Mouse (Mus musculus): ENCODE results near the gene Dst. TPM values are rescaled to one million over a fixed set of nuclear protein-coding genes. Genes with fewer than 3 reads are reported as not detected.
A peak's percentile ranks its signal among the peaks of the same experiment; 100 is the strongest.

Gene Dst
- polyA plus RNA-seq, 1 experiment from 2014 or later = 44.3 TPM

- ATAC-seq (ENCODE audit: low FRiP score, low TSS enrichment) = no peak
- no peak overlapping the region for H3K27ac ChIP-seq (ENCODE audit: low read depth, low read length)
- no peaks in the 10 kb centered on the region for H3K9me3 ChIP-seq (ENCODE audit: control insufficient read depth, low read length)
- H3K4me2 ChIP-seq (replicated peaks; ENCODE audit: low read depth, low read length) = no peak overlapping the region
- peaks cover 6% of the 10 kb centered on the region for H3K4me1 ChIP-seq (ENCODE audit: control insufficient read depth, insufficient read depth, low read length)
- no peak overlapping the region for H3K4me3 ChIP-seq (ENCODE audit: low read length)
- 61% methylated on average over 3 of the region's 3 CpGs for WGBS
- H3K9ac ChIP-seq (ENCODE audit: low read depth, low read length) = no peak overlapping the region
- no peaks in the 10 kb centered on the region for H3K27me3 ChIP-seq (ENCODE audit: control insufficient read depth, insufficient read depth, low read length)
- H3K36me3 ChIP-seq (ENCODE audit: control insufficient read depth, insufficient read depth, low read length) = no peaks in the 10 kb centered on the region
Observed at GRCm38 (mm10) chr1:34044675-34045074, 136.7 kb downstream of the Dst start.

- ATAC-seq (ENCODE audit: low FRiP score, low TSS enrichment) = no peak
- Histone ChIP-seq H3K4me1 (ENCODE audit: control insufficient read depth, insufficient read depth, low read length) (no peaks in the 10 kb centered on the region), H3K27ac (ENCODE audit: low read depth, low read length) (no peak overlapping the region), H3K4me2 (replicated peaks; ENCODE audit: low read depth, low read length) (no peak overlapping the region), H3K9ac (ENCODE audit: low read depth, low read length) (no peak overlapping the region), H3K9me3 (ENCODE audit: control insufficient read depth, low read length) (no peaks in the 10 kb centered on the region), H3K36me3 (ENCODE audit: control insufficient read depth, insufficient read depth, low read length) (no peaks in the 10 kb centered on the region), H3K27me3 (ENCODE audit: control insufficient read depth, insufficient read depth, low read length) (no peaks in the 10 kb centered on the region), H3K4me3 (ENCODE audit: low read length) (no peak overlapping the region)
- WGBS = 89% methylated on average over 3 of the region's 3 CpGs
Observed at GRCm38 (mm10) chr1:34047285-34047684, 139.3 kb downstream of the Dst start.

- Histone ChIP-seq H3K36me3 (ENCODE audit: control insufficient read depth, insufficient read depth, low read length) (no peaks in the 10 kb centered on the region), H3K9ac (ENCODE audit: low read depth, low read length) (no peak overlapping the region), H3K4me1 (ENCODE audit: control insufficient read depth, insufficient read depth, low read length) (peaks cover 6% of the 10 kb centered on the region; the same call in 1 of the 2 replicates), H3K27me3 (ENCODE audit: control insufficient read depth, insufficient read depth, low read length) (no peaks in the 10 kb centered on the region), H3K9me3 (ENCODE audit: control insufficient read depth, low read length) (no peaks in the 10 kb centered on the region), H3K4me2 (replicated peaks; ENCODE audit: low read depth, low read length) (no peak overlapping the region), H3K27ac (ENCODE audit: low read depth, low read length) (no peak overlapping the region), H3K4me3 (ENCODE audit: low read length) (no peak overlapping the region)
- ATAC-seq (ENCODE audit: low FRiP score, low TSS enrichment) = peak; percentile 78
- WGBS = 49% methylated on average over 3 of the region's 3 CpGs
Observed at GRCm38 (mm10) chr1:34051251-34051650, 143.2 kb downstream of the Dst start.

- no peak overlapping the region for H3K9ac ChIP-seq (ENCODE audit: low read depth, low read length)
- H3K27me3 ChIP-seq (ENCODE audit: control insufficient read depth, insufficient read depth, low read length) = no peaks in the 10 kb centered on the region
- H3K27ac ChIP-seq (ENCODE audit: low read depth, low read length) = no peak overlapping the region
- peaks cover 6% of the 10 kb centered on the region; the same call in 1 of the 2 replicates for H3K4me1 ChIP-seq (ENCODE audit: control insufficient read depth, insufficient read depth, low read length)
- no peaks in the 10 kb centered on the region for H3K36me3 ChIP-seq (ENCODE audit: control insufficient read depth, insufficient read depth, low read length)
- no peak overlapping the region for H3K4me2 ChIP-seq (replicated peaks; ENCODE audit: low read depth, low read length)
- ATAC-seq (ENCODE audit: low FRiP score, low TSS enrichment) = no peak
- no peak overlapping the region for H3K4me3 ChIP-seq (ENCODE audit: low read length)
- 55% methylated on average over 5 of the region's 5 CpGs for WGBS
- no peaks in the 10 kb centered on the region for H3K9me3 ChIP-seq (ENCODE audit: control insufficient read depth, low read length)
Observed at GRCm38 (mm10) chr1:34052422-34052821, 144.4 kb downstream of the Dst start.

- 90% methylated on average over 10 of the region's 10 CpGs for whole genome bisulfite sequencing
- ATAC-seq (ENCODE audit: low FRiP score, low TSS enrichment) = no peak
- Histone ChIP-seq H3K4me3 (ENCODE audit: low read length) (no peak overlapping the region), H3K36me3 (ENCODE audit: control insufficient read depth, insufficient read depth, low read length) (no peaks in the 10 kb centered on the region), H3K9ac (ENCODE audit: low read depth, low read length) (no peak overlapping the region), H3K27me3 (ENCODE audit: control insufficient read depth, insufficient read depth, low read length) (no peaks in the 10 kb centered on the region), H3K4me1 (ENCODE audit: control insufficient read depth, insufficient read depth, low read length) (peaks cover 6% of the 10 kb centered on the region; the same call in 1 of the 2 replicates), H3K4me2 (replicated peaks; ENCODE audit: low read depth, low read length) (no peak overlapping the region), H3K9me3 (ENCODE audit: control insufficient read depth, low read length) (no peaks in the 10 kb centered on the region), H3K27ac (ENCODE audit: low read depth, low read length) (no peak overlapping the region)
Observed at GRCm38 (mm10) chr1:34054970-34055369, 146.9 kb downstream of the Dst start.

- no peaks in the 10 kb centered on the region for H3K9me3 ChIP-seq (ENCODE audit: control insufficient read depth, low read length)
- no peak overlapping the region for H3K9ac ChIP-seq (ENCODE audit: low read depth, low read length)
- no peak overlapping the region for H3K4me3 ChIP-seq (ENCODE audit: low read length)
- peaks cover 14% of the 10 kb centered on the region; the same call in 1 of the 2 replicates for H3K4me1 ChIP-seq (ENCODE audit: control insufficient read depth, insufficient read depth, low read length)
- WGBS = 91% methylated on average over 14 of the region's 14 CpGs
- H3K27ac ChIP-seq (ENCODE audit: low read depth, low read length) = no peak overlapping the region
- no peak for ATAC-seq (ENCODE audit: low FRiP score, low TSS enrichment)
- H3K36me3 ChIP-seq (ENCODE audit: control insufficient read depth, insufficient read depth, low read length) = no peaks in the 10 kb centered on the region
- H3K27me3 ChIP-seq (ENCODE audit: control insufficient read depth, insufficient read depth, low read length) = no peaks in the 10 kb centered on the region
- no peak overlapping the region for H3K4me2 ChIP-seq (replicated peaks; ENCODE audit: low read depth, low read length)
Observed at GRCm38 (mm10) chr1:34056658-34057057, 148.6 kb downstream of the Dst start.

GRCm38 (mm10) chr1:34059231-34059630 is 151.2 kb downstream of the Dst start:
- WGBS = 93% methylated on average over 12 of the region's 12 CpGs
- Histone ChIP-seq H3K4me1 (ENCODE audit: control insufficient read depth, insufficient read depth, low read length) (peaks cover 8% of the 10 kb centered on the region; the same call in 1 of the 2 replicates), H3K4me3 (ENCODE audit: low read length) (no peak overlapping the region), H3K27me3 (ENCODE audit: control insufficient read depth, insufficient read depth, low read length) (no peaks in the 10 kb centered on the region), H3K4me2 (replicated peaks; ENCODE audit: low read depth, low read length) (no peak overlapping the region), H3K9me3 (ENCODE audit: control insufficient read depth, low read length) (no peaks in the 10 kb centered on the region), H3K36me3 (ENCODE audit: control insufficient read depth, insufficient read depth, low read length) (no peaks in the 10 kb centered on the region), H3K9ac (ENCODE audit: low read depth, low read length) (no peak overlapping the region), H3K27ac (ENCODE audit: low read depth, low read length) (no peak overlapping the region)
- no peak for ATAC-seq (ENCODE audit: low FRiP score, low TSS enrichment)

- no peaks in the 10 kb centered on the region for H3K27me3 ChIP-seq (ENCODE audit: control insufficient read depth, insufficient read depth, low read length)
- H3K4me3 ChIP-seq (ENCODE audit: low read length) = no peak overlapping the region
- ATAC-seq (ENCODE audit: low FRiP score, low TSS enrichment) = peak; percentile 45; the same call in 1 of the 2 replicates
- WGBS = 12% methylated on average over 6 of the region's 6 CpGs
- no peak overlapping the region for H3K9ac ChIP-seq (ENCODE audit: low read depth, low read length)
- peaks cover 8% of the 10 kb centered on the region; the same call in 1 of the 2 replicates for H3K4me1 ChIP-seq (ENCODE audit: control insufficient read depth, insufficient read depth, low read length)
- no peak overlapping the region for H3K27ac ChIP-seq (ENCODE audit: low read depth, low read length)
- H3K4me2 ChIP-seq (replicated peaks; ENCODE audit: low read depth, low read length) = no peak overlapping the region
- no peaks in the 10 kb centered on the region for H3K36me3 ChIP-seq (ENCODE audit: control insufficient read depth, insufficient read depth, low read length)
- H3K9me3 ChIP-seq (ENCODE audit: control insufficient read depth, low read length) = no peaks in the 10 kb centered on the region
Observed at GRCm38 (mm10) chr1:34060446-34060845, 152.4 kb downstream of the Dst start.

- H3K9me3 ChIP-seq (ENCODE audit: control insufficient read depth, low read length) = no peaks in the 10 kb centered on the region
- H3K4me2 ChIP-seq (replicated peaks; ENCODE audit: low read depth, low read length) = no peak overlapping the region
- peak; percentile 79 for ATAC-seq (ENCODE audit: low FRiP score, low TSS enrichment)
- no peaks in the 10 kb centered on the region for H3K27me3 ChIP-seq (ENCODE audit: control insufficient read depth, insufficient read depth, low read length)
- 29% methylated on average over 4 of the region's 4 CpGs for WGBS
- no peak overlapping the region for H3K27ac ChIP-seq (ENCODE audit: low read depth, low read length)
- no peak overlapping the region for H3K4me3 ChIP-seq (ENCODE audit: low read length)
- peaks cover 8% of the 10 kb centered on the region; the same call in 1 of the 2 replicates for H3K4me1 ChIP-seq (ENCODE audit: control insufficient read depth, insufficient read depth, low read length)
- no peak overlapping the region for H3K9ac ChIP-seq (ENCODE audit: low read depth, low read length)
- no peaks in the 10 kb centered on the region for H3K36me3 ChIP-seq (ENCODE audit: control insufficient read depth, insufficient read depth, low read length)
Observed at GRCm38 (mm10) chr1:34061078-34061477, 153.1 kb downstream of the Dst start.
